Comparison of ENCODE assay signal across 17 mouse cellular contexts in the genomic region with DNA sequence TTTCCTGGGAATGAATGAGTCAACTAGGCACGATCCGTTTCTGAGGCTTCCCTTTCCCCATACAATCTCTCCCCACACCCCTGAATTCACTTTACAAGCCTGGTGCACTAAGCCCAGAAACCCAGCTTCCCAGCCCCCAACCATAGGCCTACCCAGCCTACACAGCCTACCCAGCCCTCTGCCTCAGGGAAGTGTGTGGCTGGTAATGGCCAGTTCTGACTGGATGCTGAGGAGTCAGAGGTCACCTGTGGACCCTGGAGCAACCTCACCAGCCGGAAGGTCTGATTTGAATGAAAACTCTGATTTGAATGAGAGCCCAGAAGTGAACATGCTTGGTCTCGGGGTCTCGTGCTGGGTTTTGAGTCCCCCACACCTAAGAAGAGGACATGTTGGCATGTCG. TPM values are rescaled to one million over a fixed set of nuclear protein-coding genes. Genes with fewer than 3 reads are reported as not detected.
A peak's percentile ranks its signal among the peaks of the same experiment; 100 is the strongest.
DNase-seq lines count a peak whose midpoint lies in the region; ATAC-seq and TF ChIP-seq lines count a peak whose summit lies in the region.
"Had no signal": no experiment of that assay in that cellular context is flagged by ENCODE, and none has a peak within 500 bp of the region (broad histone marks: within the 10 kb centered on the region; RNA-seq: fewer than 3 reads in every experiment).

No protein-coding gene starts in this region.

- no peak for ATAC-seq in lung, postnatal 0 days
- no peak for ATAC-seq in midbrain, embryonic 14.5 days (ENCODE audit: low FRiP score, low TSS enrichment)
- ATAC-seq: forebrain, embryonic 13.5 days; hindbrain, postnatal 0 days; midbrain, embryonic 13.5 days had no signal

- 80% methylated on average over 6 of the region's 6 CpGs for WGBS in lung, postnatal 0 days
- 83% methylated on average over 6 of the region's 6 CpGs for WGBS in midbrain, embryonic 14.5 days

- H3K4me2 ChIP-seq in lung, postnatal 0 days (replicated peaks; ENCODE audit: low read depth, low read length) = peak overlapping the region; percentile 50
- H3K4me2 ChIP-seq in midbrain, embryonic 14.5 days (ENCODE audit: low read length) = no peak overlapping the region
- H3K4me2 ChIP-seq: forebrain, embryonic 13.5 days; midbrain, embryonic 13.5 days had no signal

- no peaks in the 10 kb centered on the region for H3K9me3 ChIP-seq in lung, postnatal 0 days (ENCODE audit: low read length)
- no peaks in the 10 kb centered on the region for H3K9me3 ChIP-seq in midbrain, embryonic 14.5 days (ENCODE audit: control insufficient read depth, low read length)
- H3K9me3 ChIP-seq: embryonic facial prominence, embryonic 12.5 days; forebrain, embryonic 13.5 days; limb, embryonic 10.5 days; midbrain, embryonic 13.5 days had no signal

- H3K9ac ChIP-seq in lung, postnatal 0 days (replicated peaks; ENCODE audit: low read depth) = no peak overlapping the region
- no peak overlapping the region for H3K9ac ChIP-seq in midbrain, embryonic 14.5 days (replicated peaks; ENCODE audit: low read length)
- H3K9ac ChIP-seq: embryonic facial prominence, embryonic 12.5 days; forebrain, embryonic 13.5 days; midbrain, embryonic 13.5 days had no signal

- H3K4me3 ChIP-seq in lung, postnatal 0 days (ENCODE audit: low read depth, low read length) = no peak overlapping the region
- H3K4me3 ChIP-seq in midbrain, embryonic 14.5 days (replicated peaks; ENCODE audit: low read depth, low read length) = no peak overlapping the region
- H3K4me3 ChIP-seq: embryonic facial prominence, embryonic 12.5 days; forebrain, embryonic 13.5 days; heart, adult 2 months; limb, embryonic 10.5 days; midbrain, embryonic 13.5 days had no signal

- no peak overlapping the region for H3K27ac ChIP-seq in lung, postnatal 0 days (ENCODE audit: low read length)
- no peak overlapping the region for H3K27ac ChIP-seq in midbrain, embryonic 14.5 days (replicated peaks; ENCODE audit: low read depth, low read length)
- H3K27ac ChIP-seq: embryonic facial prominence, embryonic 12.5 days; forebrain, embryonic 13.5 days; heart, adult 2 months; hindbrain, postnatal 0 days; limb, embryonic 10.5 days; midbrain, embryonic 13.5 days had no signal

- H3K27me3 ChIP-seq in lung, postnatal 0 days (replicated peaks; ENCODE audit: insufficient read depth, low read length) = no peaks in the 10 kb centered on the region
- H3K27me3 ChIP-seq in midbrain, embryonic 14.5 days (ENCODE audit: control insufficient read depth, insufficient read depth, low read length) = no peaks in the 10 kb centered on the region
- H3K27me3 ChIP-seq: embryonic facial prominence, embryonic 12.5 days; midbrain, embryonic 13.5 days had no signal

- 0 out of 2 replicates have a peak, but pooled peaks cover 2% of the 10 kb centered on the region for H3K4me1 ChIP-seq in lung, postnatal 0 days (ENCODE audit: insufficient read depth, low read depth, low read length)
- H3K4me1 ChIP-seq in midbrain, embryonic 14.5 days (ENCODE audit: control insufficient read depth, insufficient read depth, low read length) = no peaks in the 10 kb centered on the region
- H3K4me1 ChIP-seq: embryonic facial prominence, embryonic 12.5 days; forebrain, embryonic 13.5 days; midbrain, embryonic 13.5 days had no signal

- DNase-seq in lung, postnatal 0 days (ENCODE audit: low spot score) = no peak
- DNase-seq in lung, adult 18-20 months = no peak
- peak; percentile 77 for DNase-seq in kidney, adult 18-20 months
- DNase-seq in kidney, postnatal 25 days = peak; percentile 73 to 90
- DNase-seq in midbrain, embryonic 14.5 days = no peak
- no peak for DNase-seq in spleen, postnatal 36 days (ENCODE audit: low spot score in 2 of 2)
- DNase-seq in thymus, postnatal 10 days (ENCODE audit: low spot score in 2 of 2) = no peak
- DNase-seq in testis, postnatal 14 days (ENCODE audit: low spot score) = no peak
- DNase-seq: cerebellum, postnatal 25 days; heart, adult 2 months; heart, postnatal 10 days; right cerebral cortex, postnatal 25 days had no signal

- no peak for TF ChIP-seq CTCF in lung, postnatal 0 days (IDR thresholded peaks at IDR 0.05)

- no peaks in the 10 kb centered on the region for H3K36me3 ChIP-seq in lung, postnatal 0 days (ENCODE audit: insufficient read depth, low read length)
- no peaks in the 10 kb centered on the region for H3K36me3 ChIP-seq in midbrain, embryonic 14.5 days (ENCODE audit: control insufficient read depth, insufficient read depth, low read length)
- H3K36me3 ChIP-seq: embryonic facial prominence, embryonic 12.5 days; limb, embryonic 10.5 days; midbrain, embryonic 13.5 days had no signal

- no peak for TF ChIP-seq EP300 in lung, postnatal 0 days (IDR thresholded peaks at IDR 0.05)

RNA-seq across cellular contexts. Expression of a gene that starts 0.9 kb away (rescaled TPM):
- polyA plus RNA-seq in lung, postnatal 0 days (2015; fragmentation: Nextera tagmentation; extraction: Ambion mirVana) = 23.1 and 23.2 TPM in 2 replicates
- polyA plus RNA-seq in midbrain, embryonic 14.5 days (2014; fragmentation: Nextera tagmentation; extraction: Ambion mirVana) = not detected in 2 replicates
- polyA plus RNA-seq: hindbrain, postnatal 0 days had no signal

RNA-seq across cellular contexts. Expression of a gene that starts 16.1 kb away (rescaled TPM):
- polyA plus RNA-seq in lung, postnatal 0 days (2015; fragmentation: Nextera tagmentation; extraction: Ambion mirVana) = 16.7 and 17.4 TPM in 2 replicates
- polyA plus RNA-seq in midbrain, embryonic 14.5 days (2014; fragmentation: Nextera tagmentation; extraction: Ambion mirVana) = not detected in 2 replicates
- polyA plus RNA-seq: forebrain, embryonic 13.5 days; midbrain, embryonic 13.5 days had no signal

RNA-seq across cellular contexts. Expression of a gene that starts 37.9 kb away (rescaled TPM):
- polyA plus RNA-seq in lung, postnatal 0 days (2015; fragmentation: Nextera tagmentation; extraction: Ambion mirVana) = 108 and 119 TPM in 2 replicates
- 8.1 and 12.0 TPM in 2 replicates for polyA plus RNA-seq in midbrain, embryonic 14.5 days (2014; fragmentation: Nextera tagmentation; extraction: Ambion mirVana)

Comparison
In these comparisons a context has a peak if more than half of its experiments do, and no peak if none do; other contexts are left out.
1. DNase-seq: peak in kidney, adult 18-20 months (single experiment) and kidney, postnatal 25 days (2 of 2); none in lung, postnatal 0 days (single experiment), lung, adult 18-20 months (0 of 2), midbrain, embryonic 14.5 days (single experiment), spleen, postnatal 36 days (0 of 2), thymus, postnatal 10 days (0 of 2) and testis, postnatal 14 days (single experiment).
2. RNA of a gene that starts 0.9 kb away (polyA plus RNA-seq): 23.1 to 23.2 TPM in lung, postnatal 0 days; not detected in midbrain, embryonic 14.5 days; every median in the first group is over 10 times any median in the second.
3. RNA of a gene that starts 16.1 kb away (polyA plus RNA-seq): 16.7 to 17.4 TPM in lung, postnatal 0 days; not detected in midbrain, embryonic 14.5 days; every median in the first group is over 10 times any median in the second.